Mouse (Mus musculus) adrenal gland, adult 18-20 months (tissue): Measurements from ENCODE around the gene Arpp19. TPM values are rescaled to one million over a fixed set of nuclear protein-coding genes. Genes with fewer than 3 reads are reported as not detected.

Experiments
- DNase-seq, 2 experiments: peaks; one replicate each; pipeline ENCODE4 v3.0.0; 2021 to 2022; ENCODE audit warnings: low spot score in 2 of 2
- total RNA-seq, 2 experiments: library from RNA; stranded (reverse); gene quantifications; 1 replicate in 1 of 2; 2 replicates in 1 of 2; pipeline ENCODE4 v1.2.3; 2021

Gene Arpp19
- total RNA-seq, 2 experiments from 2014 or later, result 248 to 319 TPM

GRCm38 (mm10) chr9:75098937-75099336 lies 61.5 kb downstream of the Arpp19 start:
- DNase-seq, result no peak

- no peak for DNase-seq
Measured at GRCm38 (mm10) chr9:75100157-75100781, 62.9 kb downstream of the Arpp19 start.

- DNase-seq, result no peak
Measured at GRCm38 (mm10) chr9:75102131-75102530, 64.7 kb downstream of the Arpp19 start.

Other genes with a start within 250 kb of the Arpp19 start
- gene Onecut1, start 175.7 kb upstream of the Arpp19 start, total RNA-seq, result not detected
- gene Fam214a, start 84.7 kb upstream of the Arpp19 start, total RNA-seq, result 10 to 100 TPM; 65.1 to 78.0 TPM
- gene Myo5a, start 33.4 kb downstream of the Arpp19 start, total RNA-seq, result 10 to 100 TPM; 45.2 to 45.4 TPM
- 1 to 10 TPM; 5.1 to 5.7 TPM for gene Myo5c, start 194.4 kb downstream of the Arpp19 start, total RNA-seq